Mouse (Mus musculus): ENCODE results near the gene Aprt. TPM values are rescaled to one million over a fixed set of nuclear protein-coding genes. Genes with fewer than 3 reads are reported as not detected.

Aprt gene
- 2.4 TPM for polyA plus RNA-seq (2014; fragmentation: Illumina TruSeq; extraction: RNeasy Lipid Tissue Mini Kit (QIAGEN cat#74804); ENCODE audit: low read depth, low replicate concordance)

DNA sequence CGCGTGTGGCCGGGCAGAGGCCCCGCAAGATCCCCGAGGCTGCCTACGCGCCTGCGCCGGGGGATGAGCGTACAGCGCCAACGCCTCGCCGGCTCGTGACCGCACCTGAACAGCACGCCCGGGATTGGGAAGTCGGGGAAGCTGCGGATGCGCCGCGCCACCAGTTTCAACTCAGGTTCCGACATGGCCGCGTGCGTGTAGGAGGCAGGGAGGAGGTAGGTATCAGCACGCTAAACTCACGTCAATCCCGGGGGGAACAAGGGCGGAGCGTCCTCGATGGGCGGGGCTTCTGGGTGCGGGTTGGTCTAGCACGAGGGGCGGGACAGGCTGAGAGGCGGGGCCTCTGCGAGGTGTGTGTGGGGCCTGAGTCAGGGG lies at the start of gene Aprt:
Aprt (minus strand) TSS at position 262 of the 375 bp plus-strand sequence.

DNA sequence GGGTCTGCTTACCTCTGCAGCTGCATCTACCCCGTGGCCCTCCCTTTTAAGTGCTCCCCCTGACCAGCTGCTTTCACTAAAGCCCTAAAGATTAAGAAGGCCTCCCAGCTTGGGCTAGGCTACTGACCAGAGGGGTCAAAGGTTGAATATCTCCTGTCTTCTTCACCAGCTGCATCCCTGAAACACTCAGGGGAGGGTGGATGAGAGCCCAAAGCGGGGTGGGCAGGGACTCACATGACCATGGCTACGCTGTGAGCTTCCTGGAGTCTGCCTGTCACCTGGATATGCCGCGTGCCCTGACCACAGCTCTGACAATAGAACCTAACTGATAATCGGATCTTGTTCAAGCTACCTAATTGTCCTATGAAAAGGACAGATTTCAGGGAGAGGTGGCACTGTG lies 46.0 kb upstream of the Aprt start, which contains the start of gene Pabpn1l:
Pabpn1l (minus strand) TSS at position 13 of the 400 bp plus-strand sequence.

DNA sequence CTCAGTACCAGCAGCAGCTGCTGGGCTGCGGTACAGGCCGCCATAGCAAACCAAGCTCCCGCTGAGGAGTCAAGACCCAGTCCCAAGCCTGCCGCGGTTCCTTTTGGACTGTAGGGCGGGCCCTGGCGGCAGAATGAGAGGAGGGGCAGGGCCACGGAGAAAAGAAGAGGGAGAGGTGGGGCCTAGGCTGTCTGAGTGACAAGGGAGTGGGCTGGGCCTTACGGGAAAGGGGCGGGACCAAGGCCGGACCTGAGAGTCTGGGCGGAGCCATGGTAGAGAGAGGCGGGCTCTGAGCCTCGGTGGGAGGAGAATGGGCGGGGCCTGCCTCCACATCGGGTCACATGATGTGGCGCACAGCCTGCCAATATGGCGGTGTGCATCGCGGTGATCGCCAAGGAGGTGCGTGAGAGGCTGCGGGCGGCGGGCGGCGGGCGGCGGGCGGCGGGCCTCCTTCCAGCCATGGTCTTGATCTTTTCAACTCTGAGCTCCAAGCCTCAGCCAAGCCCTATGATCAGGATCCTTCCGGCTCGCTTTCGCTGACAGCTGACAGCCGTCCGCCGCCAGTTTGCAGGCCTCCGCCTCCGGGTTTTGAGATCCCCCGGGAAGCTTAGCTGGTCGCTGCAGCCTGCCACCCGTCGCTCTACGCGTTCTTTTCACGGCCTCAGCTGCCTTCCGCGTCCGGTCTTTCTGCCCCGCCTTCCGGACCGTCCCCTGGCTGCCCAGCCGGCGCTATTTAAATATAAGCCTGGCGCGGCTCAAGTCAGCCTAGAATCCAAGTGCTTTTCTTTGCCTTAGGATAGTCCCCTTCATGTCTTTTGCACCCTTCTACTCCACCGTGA lies 34.8 kb upstream of the Aprt start, which contains the start of the genes Galns and Trappc2l:
Galns (minus strand) TSS at position 169 of the 839 bp plus-strand sequence.
Trappc2l (plus strand) TSS at position 346 of the 839 bp plus-strand sequence.

DNA sequence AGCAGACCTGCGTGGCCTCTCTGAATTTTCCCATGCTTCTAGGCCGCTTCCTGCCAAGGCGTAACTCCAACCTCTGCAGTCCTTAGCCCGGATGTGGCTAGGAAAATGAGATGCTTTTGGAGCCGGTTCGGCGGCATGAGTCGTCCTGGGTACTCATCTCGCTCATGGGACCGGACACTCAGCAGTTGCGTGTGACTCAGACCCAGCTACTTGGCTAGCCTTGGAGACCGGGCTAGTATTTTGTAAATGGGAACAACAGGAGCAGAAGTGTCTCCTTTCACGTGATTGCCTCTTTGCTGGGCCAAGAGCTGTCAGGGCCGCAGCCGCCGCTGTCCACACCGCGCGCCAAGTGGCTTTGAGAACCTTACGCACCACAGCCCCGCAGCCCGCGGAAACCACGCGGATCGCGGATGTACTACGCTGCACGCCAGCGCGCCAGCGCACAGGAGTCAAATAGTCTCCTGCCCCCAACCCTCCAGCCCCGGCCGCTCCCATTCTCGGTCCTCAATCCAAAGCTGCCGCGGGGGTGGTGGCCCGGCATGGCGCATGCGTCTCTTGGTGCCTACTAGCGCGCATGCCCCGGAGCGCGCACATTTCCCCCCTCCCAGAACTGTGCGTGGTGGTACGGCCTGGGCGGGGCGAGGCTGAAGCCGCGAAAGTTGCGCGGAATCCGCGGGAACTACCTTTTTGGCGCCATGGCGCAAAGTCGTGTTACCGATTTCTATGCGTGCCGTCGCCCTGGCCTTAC lies 9.2 kb downstream of the Aprt start, which contains the start of gene Cdt1:
Cdt1 (plus strand) TSS at position 655 of the 748 bp plus-strand sequence.

DNA sequence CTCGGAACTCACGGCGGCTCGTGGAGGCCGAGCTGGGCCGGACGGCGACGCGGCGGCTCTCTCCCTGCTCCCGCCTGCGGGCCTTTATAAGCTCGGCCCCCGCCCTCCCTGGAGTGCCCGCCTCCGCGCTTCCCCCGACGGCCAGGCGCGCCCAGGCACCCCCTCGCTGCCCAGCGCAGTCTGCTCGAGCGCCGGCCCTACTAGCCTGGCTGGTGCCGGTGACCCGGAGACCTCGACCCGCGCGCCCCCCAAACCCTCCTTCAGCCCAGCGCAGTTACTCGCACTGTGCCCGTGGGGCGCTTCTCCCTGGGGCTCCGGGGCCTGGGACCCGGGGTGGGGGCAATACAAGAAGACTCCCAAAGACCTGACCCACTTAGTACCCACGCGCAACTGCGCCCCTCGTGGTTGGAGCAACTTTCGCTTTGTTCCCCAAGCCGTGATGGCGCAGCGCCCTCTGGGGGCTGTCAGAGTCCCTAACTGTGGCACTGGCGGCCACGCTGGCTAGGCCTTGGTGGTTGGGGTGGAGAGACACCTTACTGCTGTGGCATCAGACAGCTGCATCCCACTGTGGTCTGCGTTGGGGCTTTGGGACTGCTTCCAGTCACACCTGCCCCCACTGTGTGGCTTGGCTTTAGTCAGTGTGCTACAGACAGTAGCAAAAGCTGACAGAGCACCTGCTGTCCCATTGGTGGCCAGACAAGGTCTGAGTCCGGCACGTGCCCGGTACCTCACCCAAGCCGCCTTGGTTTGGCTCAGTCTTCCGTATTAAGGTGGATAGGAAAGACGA lies 25.3 kb downstream of the Aprt start, which contains the start of gene Piezo1:
Piezo1 (minus strand) TSS at position 65 of the 787 bp plus-strand sequence.

Other genes starting within 250 kb of the Aprt start
- gene Trhr2, start 216.2 kb downstream of the Aprt start, polyA plus RNA-seq (2014; fragmentation: Illumina TruSeq; extraction: RNeasy Lipid Tissue Mini Kit (QIAGEN cat#74804); ENCODE audit: low read depth, low replicate concordance), result not detected
- gene Zc3h18, start 200.3 kb downstream of the Aprt start, polyA plus RNA-seq (2014; fragmentation: Illumina TruSeq; extraction: RNeasy Lipid Tissue Mini Kit (QIAGEN cat#74804); ENCODE audit: low read depth, low replicate concordance), result 9.1 TPM
- not detected for gene Il17c, start 154.9 kb downstream of the Aprt start, polyA plus RNA-seq (2014; fragmentation: Illumina TruSeq; extraction: RNeasy Lipid Tissue Mini Kit (QIAGEN cat#74804); ENCODE audit: low read depth, low replicate concordance)
- not detected for gene Cyba, start 144.0 kb downstream of the Aprt start, polyA plus RNA-seq (2014; fragmentation: Illumina TruSeq; extraction: RNeasy Lipid Tissue Mini Kit (QIAGEN cat#74804); ENCODE audit: low read depth, low replicate concordance)
- gene Mvd, start 133.5 kb downstream of the Aprt start, polyA plus RNA-seq (2014; fragmentation: Illumina TruSeq; extraction: RNeasy Lipid Tissue Mini Kit (QIAGEN cat#74804); ENCODE audit: low read depth, low replicate concordance), result 0.50 TPM
- gene Snai3, start 116.2 kb downstream of the Aprt start, polyA plus RNA-seq (2014; fragmentation: Illumina TruSeq; extraction: RNeasy Lipid Tissue Mini Kit (QIAGEN cat#74804); ENCODE audit: low read depth, low replicate concordance), result not detected
- gene Rnf166, start 100.8 kb downstream of the Aprt start, polyA plus RNA-seq (2014; fragmentation: Illumina TruSeq; extraction: RNeasy Lipid Tissue Mini Kit (QIAGEN cat#74804); ENCODE audit: low read depth, low replicate concordance), result 3.4 TPM
- gene Ctu2, start 100.8 kb downstream of the Aprt start, polyA plus RNA-seq (2014; fragmentation: Illumina TruSeq; extraction: RNeasy Lipid Tissue Mini Kit (QIAGEN cat#74804); ENCODE audit: low read depth, low replicate concordance), result not detected
- gene Piezo1, start 25.6 kb downstream of the Aprt start, polyA plus RNA-seq (2014; fragmentation: Illumina TruSeq; extraction: RNeasy Lipid Tissue Mini Kit (QIAGEN cat#74804); ENCODE audit: low read depth, low replicate concordance), result 0.19 TPM
- gene Cdt1, start 8.9 kb downstream of the Aprt start, polyA plus RNA-seq (2014; fragmentation: Illumina TruSeq; extraction: RNeasy Lipid Tissue Mini Kit (QIAGEN cat#74804); ENCODE audit: low read depth, low replicate concordance), result 0.24 TPM
- gene Galns, start 34.6 kb upstream of the Aprt start, polyA plus RNA-seq (2014; fragmentation: Illumina TruSeq; extraction: RNeasy Lipid Tissue Mini Kit (QIAGEN cat#74804); ENCODE audit: low read depth, low replicate concordance), result 0.48 TPM
- gene Trappc2l, start 34.7 kb upstream of the Aprt start, polyA plus RNA-seq (2014; fragmentation: Illumina TruSeq; extraction: RNeasy Lipid Tissue Mini Kit (QIAGEN cat#74804); ENCODE audit: low read depth, low replicate concordance), result 3.3 TPM
- not detected for gene Pabpn1l, start 45.8 kb upstream of the Aprt start, polyA plus RNA-seq (2014; fragmentation: Illumina TruSeq; extraction: RNeasy Lipid Tissue Mini Kit (QIAGEN cat#74804); ENCODE audit: low read depth, low replicate concordance)
- gene Cbfa2t3, start 122.2 kb upstream of the Aprt start, polyA plus RNA-seq (2014; fragmentation: Illumina TruSeq; extraction: RNeasy Lipid Tissue Mini Kit (QIAGEN cat#74804); ENCODE audit: low read depth, low replicate concordance), result 0.48 TPM
- 1.9 TPM for gene Acsf3, start 198.6 kb upstream of the Aprt start, polyA plus RNA-seq (2014; fragmentation: Illumina TruSeq; extraction: RNeasy Lipid Tissue Mini Kit (QIAGEN cat#74804); ENCODE audit: low read depth, low replicate concordance)

Data from liver, adult 10 weeks (tissue).